Mouse (Mus musculus) C2C12 (cell line): ENCODE data around the gene Bri3bp.

Source experiments
- CTCF ChIP-seq: IDR thresholded peaks from one replicate; pipeline ENCODE4 v1.5.1; 2011; ENCODE audit not compliant: control insufficient read depth, insufficient read depth, insufficient read length
- MYOG ChIP-seq: IDR thresholded peaks from one replicate; pipeline ENCODE4 v1.6.1; 2011; ENCODE audit not compliant: control insufficient read depth, insufficient read length; ENCODE audit errors: extremely low read depth
- USF1 ChIP-seq: IDR thresholded peaks from one replicate; pipeline ENCODE4 v1.6.1; 2011; ENCODE audit warnings: low read depth, mild to moderate bottlenecking, control low read depth, moderate library complexity

DNA sequence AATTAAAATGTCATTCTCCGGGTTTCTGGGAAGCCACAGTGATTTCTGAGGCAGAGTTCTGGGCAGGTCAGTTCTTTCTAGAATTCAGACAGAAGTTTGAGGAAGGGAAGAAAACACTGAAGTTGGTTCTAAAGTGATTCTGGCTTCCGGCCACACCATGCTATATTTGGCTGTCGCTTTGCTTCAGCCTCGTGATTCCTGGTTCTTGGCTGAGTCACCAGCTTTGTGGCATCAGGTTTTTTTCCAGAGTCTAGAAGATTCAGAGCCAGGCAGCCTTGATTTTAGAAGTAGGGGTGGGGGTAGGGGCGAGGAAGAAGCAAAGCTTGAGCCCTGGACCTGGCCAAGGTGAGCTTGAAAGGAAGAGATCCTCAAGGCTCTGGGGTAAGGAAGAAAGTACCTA, 49.8 kb upstream of the Bri3bp start:
- no peak for TF ChIP-seq CTCF
- TF ChIP-seq USF1, result peak; percentile 71
- TF ChIP-seq MYOG, result no peak
